Mouse (Mus musculus): ENCODE data around the gene Cxcl2.

- no peak for TF ChIP-seq CTCF (IDR thresholded peaks at IDR 0.05)
- no peak for TF ChIP-seq POLR2A (IDR thresholded peaks at IDR 0.05; ENCODE audit: insufficient read depth, low read depth, low read length)
- TF ChIP-seq EP300 (IDR thresholded peaks at IDR 0.05; ENCODE audit: insufficient read depth, low read depth, low read length): no peak
Measured at GRCm38 (mm10) chr5:90884628-90885242, 18.9 kb upstream of the Cxcl2 start.

All from heart, adult 2 months (tissue).